Mouse (Mus musculus): ENCODE data around the gene Net1.
"Not testable (repeated sequence)": the region's sequence is repeated elsewhere in the genome, so short reads cannot be mapped to it uniquely, and the experiment has no call there.

The Net1 gene

GRCm38 (mm10) chr13:3833644-3834043 lies 84.4 kb downstream of the Net1 start:
- DNase-seq (ENCODE audit: low read depth, low spot score) = not testable (repeated sequence)

GRCm38 (mm10) chr13:3832450-3832849 lies 85.6 kb downstream of the Net1 start:
- no peak for DNase-seq (ENCODE audit: low read depth, low spot score)

All from telencephalon, adult 2 months (tissue).